Comparison of ENCODE assay signal across 9 mouse cellular contexts in the genomic region with DNA sequence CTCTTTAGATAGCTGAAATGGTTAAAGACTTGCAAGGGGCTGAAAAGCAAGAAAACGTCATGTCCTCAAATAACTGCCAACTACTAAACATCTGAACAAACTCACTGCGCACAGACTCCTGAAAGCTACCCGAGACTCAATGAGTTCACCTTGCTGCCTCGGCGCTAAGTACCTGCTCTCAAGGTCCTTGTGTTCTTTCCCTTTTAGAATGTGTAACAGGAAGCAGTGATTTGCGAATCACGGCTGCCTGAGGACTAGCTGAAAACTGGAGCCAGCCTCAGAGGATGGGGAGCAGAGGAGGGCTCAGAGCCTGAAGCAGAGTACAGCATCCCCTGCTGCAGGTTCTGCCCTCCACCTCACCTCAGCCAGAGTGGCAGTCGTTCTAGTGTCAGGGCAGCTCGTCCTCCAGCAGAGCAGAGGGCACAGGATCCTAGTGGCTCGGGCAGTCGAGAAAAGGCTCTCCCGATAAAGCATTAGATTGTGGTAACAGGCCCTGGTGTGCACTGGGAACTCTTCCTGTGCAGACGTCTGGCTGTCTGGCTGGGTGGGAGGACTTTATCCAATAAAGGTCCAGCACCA.
DNase-seq lines count a peak whose midpoint lies in the region; ATAC-seq and TF ChIP-seq lines count a peak whose summit lies in the region.
"Had no signal": no experiment of that assay in that cellular context is flagged by ENCODE, and none has a peak within 500 bp of the region (broad histone marks: within the 10 kb centered on the region; RNA-seq: fewer than 3 reads in every experiment).

No protein-coding gene starts in this region.

- DNase-seq in gastrocnemius, adult 2 months = no peak
- DNase-seq in gastrocnemius, postnatal 4 days (ENCODE audit: low spot score in 2 of 2) = no peak
- no peak for DNase-seq in embryonic facial prominence, embryonic 10.5 days (ENCODE audit: low spot score)
- peak; percentile 24 for DNase-seq in heart, postnatal 0 days (ENCODE audit: low spot score)
- DNase-seq in lung, embryonic 14.5 days = peak; percentile 44
- no peak for DNase-seq in layer of hippocampus, adult 18-20 months (ENCODE audit: low spot score in 2 of 2)
- no peak for DNase-seq in thymus, postnatal 10 days (ENCODE audit: low spot score in 2 of 2)
- no peak for DNase-seq in thymus, adult 2 months

- H3K9me3 ChIP-seq in embryonic facial prominence, embryonic 10.5 days = no peaks in the 10 kb centered on the region
- H3K9me3 ChIP-seq in heart, postnatal 0 days (replicated peaks; ENCODE audit: control insufficient read depth, low read length) = no peaks in the 10 kb centered on the region
- no peaks in the 10 kb centered on the region for H3K9me3 ChIP-seq in lung, embryonic 14.5 days (ENCODE audit: low read depth, low read length)
- H3K9me3 ChIP-seq: intestine, embryonic 15.5 days had no signal

- intact Hi-C loops in gastrocnemius, adult 2 months (cut with DNase I) = no loop called here

- H3K9ac ChIP-seq in heart, postnatal 0 days (replicated peaks; ENCODE audit: low read depth, low read length) = no peak overlapping the region
- H3K9ac ChIP-seq in lung, embryonic 14.5 days = peak overlapping the region; percentile 23; the same call in 1 of the 2 replicates
- H3K9ac ChIP-seq: intestine, embryonic 15.5 days had no signal

- no peak for TF ChIP-seq POLR2A in thymus, adult 2 months (IDR thresholded peaks at IDR 0.05; ENCODE audit: control insufficient read depth, extremely low read depth, insufficient read depth, low read length, poor library complexity)

- peak; percentile 48; the same call in 1 of the 2 replicates for ATAC-seq in heart, postnatal 0 days (ENCODE audit: insufficient read depth, low read depth)
- ATAC-seq in lung, embryonic 14.5 days (ENCODE audit: insufficient read depth) = peak; percentile 30

- peaks cover 81% of the 10 kb centered on the region for H3K4me1 ChIP-seq in embryonic facial prominence, embryonic 10.5 days
- H3K4me1 ChIP-seq in heart, postnatal 0 days (ENCODE audit: control insufficient read depth, insufficient read depth) = peaks cover 16% of the 10 kb centered on the region
- peaks cover 11% of the 10 kb centered on the region for H3K4me1 ChIP-seq in lung, embryonic 14.5 days (ENCODE audit: insufficient read depth)
- H3K4me1 ChIP-seq in thymus, adult 2 months (replicated peaks; ENCODE audit: control insufficient read depth, insufficient read depth, low read length) = peaks cover 5% of the 10 kb centered on the region

- H3K36me3 ChIP-seq in embryonic facial prominence, embryonic 10.5 days (replicated peaks) = no peaks in the 10 kb centered on the region
- H3K36me3 ChIP-seq in heart, postnatal 0 days (replicated peaks; ENCODE audit: control insufficient read depth, insufficient read depth, low read length) = no peaks in the 10 kb centered on the region
- no peaks in the 10 kb centered on the region for H3K36me3 ChIP-seq in lung, embryonic 14.5 days (ENCODE audit: insufficient read depth)
- H3K36me3 ChIP-seq in thymus, adult 2 months (ENCODE audit: control insufficient read depth, insufficient read depth, low read length) = no peaks in the 10 kb centered on the region
- H3K36me3 ChIP-seq: intestine, embryonic 15.5 days had no signal

- H3K4me2 ChIP-seq in heart, postnatal 0 days (ENCODE audit: low read depth, low read length) = peak overlapping the region; percentile 57
- H3K4me2 ChIP-seq in lung, embryonic 14.5 days = peak overlapping the region; percentile 40
- H3K4me2 ChIP-seq: intestine, embryonic 15.5 days had no signal

- TF ChIP-seq EP300 in heart, postnatal 0 days (IDR thresholded peaks at IDR 0.05; ENCODE audit: low read depth) = no peak

- peak overlapping the region; percentile 35; the same call in 1 of the 2 replicates for H3K27ac ChIP-seq in gastrocnemius, adult 2 months
- H3K27ac ChIP-seq in embryonic facial prominence, embryonic 10.5 days (replicated peaks) = peak overlapping the region; percentile 31; the same call in 1 of the 2 replicates
- H3K27ac ChIP-seq in heart, postnatal 0 days (ENCODE audit: low read depth) = peak overlapping the region; percentile 40
- peak overlapping the region; percentile 87 for H3K27ac ChIP-seq in lung, embryonic 14.5 days (ENCODE audit: low read depth)
- H3K27ac ChIP-seq in thymus, adult 2 months (ENCODE audit: control insufficient read depth, insufficient read depth, low read length) = no peak overlapping the region
- H3K27ac ChIP-seq: intestine, embryonic 15.5 days had no signal

- peak overlapping the region; percentile 27 for H3K4me3 ChIP-seq in gastrocnemius, adult 2 months
- H3K4me3 ChIP-seq in embryonic facial prominence, embryonic 10.5 days = no peak overlapping the region
- H3K4me3 ChIP-seq in heart, postnatal 0 days (ENCODE audit: low read depth, low read length) = no peak overlapping the region
- no peak overlapping the region for H3K4me3 ChIP-seq in lung, embryonic 14.5 days (ENCODE audit: low read depth, low read length)
- H3K4me3 ChIP-seq in thymus, adult 2 months (ENCODE audit: control insufficient read depth, insufficient read depth, low read length) = no peak overlapping the region
- H3K4me3 ChIP-seq: intestine, embryonic 15.5 days had no signal

- no peak for TF ChIP-seq CTCF in gastrocnemius, adult 2 months (IDR thresholded peaks at IDR 0.05)
- no peak for TF ChIP-seq CTCF in heart, postnatal 0 days (IDR thresholded peaks at IDR 0.05; ENCODE audit: low read depth)
- TF ChIP-seq CTCF in lung, embryonic 14.5 days (IDR thresholded peaks at IDR 0.05; ENCODE audit: low read depth) = no peak
- no peak for TF ChIP-seq CTCF in thymus, adult 2 months (IDR thresholded peaks at IDR 0.05; ENCODE audit: borderline replicate concordance, control insufficient read depth, extremely low read depth, insufficient read depth, low read length, poor library complexity)

- WGBS in embryonic facial prominence, embryonic 10.5 days = 64% methylated on average over 13 of the region's 13 CpGs
- 21% methylated on average over 13 of the region's 13 CpGs for WGBS in heart, postnatal 0 days
- WGBS in lung, embryonic 14.5 days = 44% methylated on average over 13 of the region's 13 CpGs
- 88% methylated on average over 13 of the region's 13 CpGs for WGBS in thymus, adult 2 months

- H3K27me3 ChIP-seq in embryonic facial prominence, embryonic 10.5 days (replicated peaks; ENCODE audit: low read depth, poor library complexity, severe bottlenecking) = no peaks in the 10 kb centered on the region
- no peaks in the 10 kb centered on the region for H3K27me3 ChIP-seq in heart, postnatal 0 days (ENCODE audit: control insufficient read depth, insufficient read depth, low read length)
- H3K27me3 ChIP-seq in lung, embryonic 14.5 days (ENCODE audit: insufficient read depth, low read length) = no peaks in the 10 kb centered on the region
- H3K27me3 ChIP-seq in thymus, adult 2 months (ENCODE audit: control insufficient read depth, insufficient read depth, low read length) = no peaks in the 10 kb centered on the region
- H3K27me3 ChIP-seq: intestine, embryonic 15.5 days had no signal

Comparison
In these comparisons a context has a peak if more than half of its experiments do, and no peak if none do; other contexts are left out.
1. DNase-seq: peak in heart, postnatal 0 days (single experiment) and lung, embryonic 14.5 days (single experiment); none in gastrocnemius, adult 2 months (single experiment), gastrocnemius, postnatal 4 days (0 of 2), embryonic facial prominence, embryonic 10.5 days (single experiment), layer of hippocampus, adult 18-20 months (0 of 2), thymus, postnatal 10 days (0 of 2) and thymus, adult 2 months (single experiment).